Mouse (Mus musculus): ENCODE data around the gene Anks4b. TPM values are rescaled to one million over a fixed set of nuclear protein-coding genes. Genes with fewer than 3 reads are reported as not detected.

Gene Anks4b
- 0.11 TPM in 1 of 2 replicates, not detected in the other for polyA plus RNA-seq (2016; fragmentation: Nextera tagmentation; extraction: Ambion mirVana)

- 88% methylated on average over 10 of the region's 10 CpGs for WGBS
- Histone ChIP-seq H3K4me3 (no peak within 1 kb of the TSS), H3K9me3 (no peaks in the 10 kb centered on the region), H3K27me3 (replicated peaks; ENCODE audit: low read depth, poor library complexity, severe bottlenecking) (no peaks in the 10 kb centered on the region), H3K36me3 (replicated peaks) (no peaks in the 10 kb centered on the region), H3K4me1 (0 out of 2 replicates have a peak, but pooled peaks cover 6% of the 10 kb centered on the region), H3K27ac (replicated peaks) (no peak within 1 kb of the TSS)
- no peak for DNase-seq (ENCODE audit: low spot score)
Observed at GRCm38 (mm10) chr7:120173603-120174244, at the start of gene Anks4b. Gene Anks4b (plus strand): TSS chr7:120173858.

GRCm38 (mm10) chr7:120124844-120125243, 48.8 kb upstream of the Anks4b start:
- Histone ChIP-seq H3K4me3 (no peak overlapping the region), H3K27ac (replicated peaks) (peak overlapping the region; percentile 74), H3K27me3 (replicated peaks; ENCODE audit: low read depth, poor library complexity, severe bottlenecking) (no peaks in the 10 kb centered on the region), H3K9me3 (no peaks in the 10 kb centered on the region), H3K4me1 (peaks cover 48% of the 10 kb centered on the region), H3K36me3 (replicated peaks) (peaks cover 21% of the 10 kb centered on the region)
- DNase-seq (ENCODE audit: low spot score): peak; percentile 81
- 2% methylated on average over 3 of the region's 3 CpGs for WGBS

GRCm38 (mm10) chr7:120126976-120127685, 46.5 kb upstream of the Anks4b start:
- H3K9me3 ChIP-seq: no peaks in the 10 kb centered on the region
- WGBS: 8% methylated on average over 5 of the region's 5 CpGs
- DNase-seq (ENCODE audit: low spot score): peak; percentile 57
- no peaks in the 10 kb centered on the region for H3K36me3 ChIP-seq (replicated peaks)
- no peaks in the 10 kb centered on the region for H3K27me3 ChIP-seq (replicated peaks; ENCODE audit: low read depth, poor library complexity, severe bottlenecking)
- H3K27ac ChIP-seq (replicated peaks): peak overlapping the region; percentile 89
- H3K4me1 ChIP-seq: peaks cover 54% of the 10 kb centered on the region
- H3K4me3 ChIP-seq: peak overlapping the region; percentile 18; the same call in 1 of the 2 replicates

DNA sequence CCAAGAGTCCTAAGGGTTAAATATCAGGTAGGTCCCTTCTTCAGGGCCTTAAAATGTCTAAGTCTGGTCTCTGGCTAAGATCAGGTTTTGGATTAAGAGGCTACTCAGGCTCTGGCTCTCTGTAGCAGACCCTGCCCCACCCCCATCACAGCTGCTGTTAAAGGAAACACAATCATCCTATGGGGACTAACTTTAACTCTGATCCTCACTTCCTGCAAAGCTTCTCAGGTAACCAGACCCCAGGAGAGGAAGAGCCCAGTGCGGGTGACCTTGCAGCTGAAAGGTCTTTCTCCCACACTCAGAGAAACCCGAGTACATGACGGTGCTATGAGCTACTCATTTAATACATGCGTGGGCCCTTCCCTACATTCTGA, 46.0 kb upstream of the Anks4b start:
- no peaks in the 10 kb centered on the region for H3K9me3 ChIP-seq
- no peaks in the 10 kb centered on the region for H3K27me3 ChIP-seq (replicated peaks; ENCODE audit: low read depth, poor library complexity, severe bottlenecking)
- WGBS: 13% methylated on average over 4 of the region's 4 CpGs
- H3K27ac ChIP-seq (replicated peaks): peak overlapping the region; percentile 89
- peaks cover 54% of the 10 kb centered on the region for H3K4me1 ChIP-seq
- peak; percentile 86 for DNase-seq (ENCODE audit: low spot score)
- H3K4me3 ChIP-seq: no peak overlapping the region; the same call in 1 of the 2 replicates
- no peaks in the 10 kb centered on the region for H3K36me3 ChIP-seq (replicated peaks)

DNA sequence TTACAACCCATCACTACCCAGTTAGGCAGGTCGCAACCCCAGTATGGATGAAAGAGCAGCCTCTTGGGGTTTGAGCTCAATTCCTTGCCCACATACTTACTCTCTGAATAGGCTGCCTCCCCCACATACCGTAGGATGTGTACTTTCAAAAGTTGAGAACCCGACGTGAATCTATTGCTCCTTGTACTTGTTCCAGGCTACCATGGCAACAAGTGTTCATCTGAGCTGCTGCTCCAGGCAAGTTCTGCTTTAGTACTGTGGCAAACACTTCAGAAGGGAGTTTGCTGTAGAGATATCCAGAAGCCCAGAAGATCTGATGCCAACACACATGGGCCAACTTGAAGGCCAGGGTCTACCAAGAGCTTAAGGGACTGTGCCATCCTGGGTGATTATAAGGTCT, 44.7 kb upstream of the Anks4b start:
- no peak for DNase-seq (ENCODE audit: low spot score)
- WGBS: 78% methylated on average over 4 of the region's 4 CpGs
- no peaks in the 10 kb centered on the region for H3K9me3 ChIP-seq
- peak overlapping the region; percentile 89 for H3K27ac ChIP-seq (replicated peaks)
- H3K36me3 ChIP-seq (replicated peaks): no peaks in the 10 kb centered on the region
- peaks cover 54% of the 10 kb centered on the region for H3K4me1 ChIP-seq
- H3K27me3 ChIP-seq (replicated peaks; ENCODE audit: low read depth, poor library complexity, severe bottlenecking): no peaks in the 10 kb centered on the region
- H3K4me3 ChIP-seq: no peak overlapping the region

GRCm38 (mm10) chr7:120142743-120143142, 30.9 kb upstream of the Anks4b start:
- no peak for DNase-seq (ENCODE audit: low spot score)
- Histone ChIP-seq H3K4me1 (no peaks in the 10 kb centered on the region), H3K36me3 (replicated peaks) (no peaks in the 10 kb centered on the region), H3K27ac (replicated peaks) (no peak overlapping the region), H3K9me3 (no peaks in the 10 kb centered on the region), H3K4me3 (no peak overlapping the region), H3K27me3 (replicated peaks; ENCODE audit: low read depth, poor library complexity, severe bottlenecking) (no peaks in the 10 kb centered on the region)
- 93% methylated on average over 1 of the region's 1 CpGs for WGBS

DNA sequence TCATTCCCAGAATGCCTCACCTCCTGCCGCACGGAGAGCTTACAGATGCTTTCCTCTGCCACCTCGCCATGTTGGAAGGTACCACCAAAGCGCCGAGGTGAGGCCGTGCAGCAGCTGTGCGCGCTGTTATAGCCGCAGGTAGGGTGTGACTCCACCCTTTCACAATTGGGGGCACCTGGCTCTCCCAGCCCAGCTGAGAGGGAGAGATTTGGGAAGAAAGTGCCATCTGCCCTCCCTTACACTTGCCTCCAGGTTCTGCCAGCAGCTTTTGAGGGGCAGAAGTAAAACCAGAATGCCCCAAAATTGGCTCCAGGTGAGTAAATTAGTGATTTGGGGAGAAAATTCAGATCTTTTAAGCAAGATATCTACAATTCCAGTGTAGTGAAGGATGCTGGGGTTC, 28.5 kb upstream of the Anks4b start, which contains the start of gene Zp2:
Gene Zp2, minus strand, starts transcription at position 101 of the 400 bp plus-strand sequence.
- DNase-seq (ENCODE audit: low spot score): no peak
- 73% methylated on average over 9 of the region's 9 CpGs for WGBS
- H3K36me3 ChIP-seq (replicated peaks): no peaks in the 10 kb centered on the region
- H3K27me3 ChIP-seq (replicated peaks; ENCODE audit: low read depth, poor library complexity, severe bottlenecking): no peaks in the 10 kb centered on the region
- no peak within 1 kb of the TSS for H3K4me3 ChIP-seq
- no peaks in the 10 kb centered on the region for H3K9me3 ChIP-seq
- H3K4me1 ChIP-seq: peaks cover 5% of the 10 kb centered on the region
- H3K27ac ChIP-seq (replicated peaks): no peak within 1 kb of the TSS

- Histone ChIP-seq H3K4me3 (no peak overlapping the region), H3K9me3 (no peaks in the 10 kb centered on the region), H3K27me3 (replicated peaks; ENCODE audit: low read depth, poor library complexity, severe bottlenecking) (0 out of 2 replicates have a peak, but pooled peaks cover 2% of the 10 kb centered on the region), H3K27ac (replicated peaks) (0 out of 2 replicates have a peak overlapping the region, but pooled peaks have one; percentile 3), H3K36me3 (replicated peaks) (no peaks in the 10 kb centered on the region), H3K4me1 (peaks cover 13% of the 10 kb centered on the region)
- peak; percentile 48 for DNase-seq (ENCODE audit: low spot score)
- 10% methylated on average over 3 of the region's 3 CpGs for WGBS
Observed at GRCm38 (mm10) chr7:120150257-120150656, 23.4 kb upstream of the Anks4b start.

GRCm38 (mm10) chr7:120150898-120151297, 22.8 kb upstream of the Anks4b start:
- Histone ChIP-seq H3K4me3 (no peak overlapping the region), H3K27ac (replicated peaks) (no peak overlapping the region), H3K4me1 (peaks cover 13% of the 10 kb centered on the region), H3K9me3 (no peaks in the 10 kb centered on the region), H3K36me3 (replicated peaks) (no peaks in the 10 kb centered on the region), H3K27me3 (replicated peaks; ENCODE audit: low read depth, poor library complexity, severe bottlenecking) (0 out of 2 replicates have a peak, but pooled peaks cover 4% of the 10 kb centered on the region)
- no peak for DNase-seq (ENCODE audit: low spot score)
- 83% methylated on average over 2 of the region's 2 CpGs for WGBS

- Histone ChIP-seq H3K27ac (replicated peaks) (peak overlapping the region; percentile 65), H3K36me3 (replicated peaks) (no peaks in the 10 kb centered on the region), H3K4me1 (peaks cover 36% of the 10 kb centered on the region), H3K9me3 (no peaks in the 10 kb centered on the region), H3K4me3 (no peak overlapping the region), H3K27me3 (replicated peaks; ENCODE audit: low read depth, poor library complexity, severe bottlenecking) (0 out of 2 replicates have a peak, but pooled peaks cover 4% of the 10 kb centered on the region)
- WGBS: 21% methylated on average over 2 of the region's 2 CpGs
- no peak for DNase-seq (ENCODE audit: low spot score)
Observed at GRCm38 (mm10) chr7:120156841-120157409, 16.7 kb upstream of the Anks4b start.

- no peaks in the 10 kb centered on the region for H3K9me3 ChIP-seq
- no peak for DNase-seq (ENCODE audit: low spot score)
- H3K36me3 ChIP-seq (replicated peaks): no peaks in the 10 kb centered on the region
- H3K27ac ChIP-seq (replicated peaks): peak overlapping the region; percentile 65
- H3K4me3 ChIP-seq: no peak overlapping the region
- peaks cover 36% of the 10 kb centered on the region for H3K4me1 ChIP-seq
- 0 out of 2 replicates have a peak, but pooled peaks cover 4% of the 10 kb centered on the region for H3K27me3 ChIP-seq (replicated peaks; ENCODE audit: low read depth, poor library complexity, severe bottlenecking)
- WGBS: 28% methylated on average over 5 of the region's 5 CpGs
Observed at GRCm38 (mm10) chr7:120157575-120158061, 16.0 kb upstream of the Anks4b start.

- H3K9me3 ChIP-seq: no peaks in the 10 kb centered on the region
- peak overlapping the region; percentile 77 for H3K27ac ChIP-seq (replicated peaks)
- WGBS: 21% methylated on average over 4 of the region's 4 CpGs
- H3K27me3 ChIP-seq (replicated peaks; ENCODE audit: low read depth, poor library complexity, severe bottlenecking): 0 out of 2 replicates have a peak, but pooled peaks cover 4% of the 10 kb centered on the region
- H3K4me3 ChIP-seq: no peak overlapping the region
- DNase-seq (ENCODE audit: low spot score): peak; percentile 34
- H3K36me3 ChIP-seq (replicated peaks): no peaks in the 10 kb centered on the region
- H3K4me1 ChIP-seq: peaks cover 36% of the 10 kb centered on the region
Observed at GRCm38 (mm10) chr7:120158121-120158613, 15.5 kb upstream of the Anks4b start.

All from embryonic facial prominence, embryonic 10.5 days (tissue).